Comparison of ENCODE assay signal across 34 mouse cellular contexts in the genomic region with DNA sequence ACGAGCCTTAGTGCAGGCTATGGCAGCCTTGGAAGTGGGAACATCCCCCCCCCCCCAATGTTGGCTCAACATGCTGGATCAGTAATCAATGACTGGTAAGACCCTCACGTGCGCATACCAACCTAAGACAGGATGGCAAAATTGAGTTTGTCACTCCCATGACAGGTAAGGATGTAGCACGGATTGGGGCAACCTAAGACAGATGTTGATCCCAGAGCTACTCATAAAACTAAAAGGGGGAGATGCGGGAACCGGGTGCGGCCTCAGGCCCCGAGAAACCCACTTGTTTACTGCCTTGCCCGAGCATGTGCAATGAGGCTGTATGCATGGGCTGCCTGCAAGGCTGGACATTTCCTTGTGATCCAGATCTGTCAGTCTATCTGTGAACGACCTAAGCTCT.
"Had no signal": no experiment of that assay in that cellular context is flagged by ENCODE, and none has a peak within 500 bp of the region (broad histone marks: within the 10 kb centered on the region; RNA-seq: fewer than 3 reads in every experiment).

No protein-coding gene starts in this region.

- H3K36me3 ChIP-seq: heart, embryonic 10.5 days; heart, embryonic 12.5 days; heart, embryonic 13.5 days; heart, embryonic 15.5 days; hindbrain, embryonic 10.5 days; hindbrain, embryonic 12.5 days; hindbrain, embryonic 13.5 days; hindbrain, embryonic 15.5 days; intestine, embryonic 15.5 days had no signal

- DNase-seq: heart, postnatal 10 days; heart, postnatal 14 days; heart, postnatal 36 days; heart, postnatal 4 days; kidney, adult 11 months; kidney, adult 18-20 months; kidney, adult 2 months; kidney, adult 8-10 months; kidney, adult 9 months; kidney, postnatal 10 days; kidney, postnatal 14 days; kidney, postnatal 25 days; kidney, postnatal 36 days; kidney, postnatal 4 days; layer of hippocampus, adult 9-11 months; layer of hippocampus, postnatal 36 days had no signal

- H3K27me3 ChIP-seq: heart, embryonic 12.5 days; heart, embryonic 13.5 days; heart, embryonic 15.5 days; hindbrain, embryonic 12.5 days; hindbrain, embryonic 13.5 days; hindbrain, embryonic 15.5 days; intestine, embryonic 15.5 days had no signal

- H3K27ac ChIP-seq: heart, embryonic 10.5 days; heart, embryonic 13.5 days; heart, embryonic 15.5 days; hindbrain, embryonic 10.5 days; hindbrain, embryonic 12.5 days; hindbrain, embryonic 13.5 days; hindbrain, embryonic 14.5 days; hindbrain, embryonic 15.5 days; hindbrain, postnatal 0 days; intestine, embryonic 15.5 days; kidney, postnatal 0 days; layer of hippocampus, adult 2 months; left cerebral cortex, adult 2 months had no signal

- ATAC-seq: hindbrain, embryonic 16.5 days; hindbrain, postnatal 0 days; inflammation-experienced regulatory T-cells, adult 6 months; intestine, embryonic 15.5 days; intestine, embryonic 16.5 days; intestine, postnatal 0 days had no signal

- H3K9ac ChIP-seq: heart, embryonic 12.5 days; heart, embryonic 13.5 days; heart, embryonic 15.5 days; hindbrain, embryonic 12.5 days; hindbrain, embryonic 13.5 days; hindbrain, embryonic 14.5 days; hindbrain, embryonic 15.5 days; intestine, embryonic 15.5 days had no signal

- H3K4me1 ChIP-seq: heart, embryonic 10.5 days; heart, embryonic 12.5 days; heart, embryonic 13.5 days; heart, embryonic 15.5 days; hindbrain, embryonic 10.5 days; hindbrain, embryonic 12.5 days; hindbrain, embryonic 13.5 days; hindbrain, embryonic 15.5 days; intestine, embryonic 15.5 days had no signal

- H3K9me3 ChIP-seq: heart, embryonic 15.5 days; hindbrain, embryonic 13.5 days; hindbrain, embryonic 15.5 days; intestine, embryonic 15.5 days had no signal

- H3K4me2 ChIP-seq: heart, embryonic 12.5 days; heart, embryonic 13.5 days; heart, embryonic 15.5 days; hindbrain, embryonic 12.5 days; hindbrain, embryonic 13.5 days; hindbrain, embryonic 14.5 days; hindbrain, embryonic 15.5 days; intestine, embryonic 15.5 days had no signal

- H3K4me3 ChIP-seq: heart, embryonic 10.5 days; heart, embryonic 12.5 days; heart, embryonic 13.5 days; heart, embryonic 15.5 days; hindbrain, embryonic 10.5 days; hindbrain, embryonic 12.5 days; hindbrain, embryonic 13.5 days; hindbrain, embryonic 15.5 days; intestine, embryonic 15.5 days; layer of hippocampus, adult 2 months; left cerebral cortex, adult 2 months had no signal
